8 mouse cellular contexts compared by ENCODE assay signal in the genomic region with DNA sequence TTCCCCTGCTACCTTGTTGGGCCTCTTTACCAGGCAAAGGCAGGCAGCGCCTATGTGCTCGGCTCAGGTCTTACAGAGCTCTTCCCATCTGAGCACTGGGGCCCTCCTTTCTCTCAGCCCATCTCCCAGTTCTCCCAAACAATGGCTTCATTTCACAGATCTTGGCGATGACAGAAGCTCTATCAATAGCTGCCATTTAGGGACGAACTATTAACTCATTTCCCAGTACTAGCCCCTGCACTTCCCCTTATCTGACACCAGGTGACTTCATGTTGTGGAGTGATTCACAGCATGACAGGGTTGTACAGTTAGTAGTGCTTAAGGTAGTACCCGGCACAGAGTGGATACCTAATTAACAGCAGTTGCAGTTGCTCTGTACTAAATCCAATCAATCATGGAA. TPM values are rescaled to one million over a fixed set of nuclear protein-coding genes. Genes with fewer than 3 reads are reported as not detected.
DNase-seq lines count a peak whose midpoint lies in the region; ATAC-seq and TF ChIP-seq lines count a peak whose summit lies in the region.

A gene (minus strand): TSS at position 56 of the 400 bp plus-strand sequence.

- WGBS in heart, embryonic 14.5 days = 28% methylated on average over 5 of the region's 5 CpGs
- WGBS in liver, embryonic 16.5 days (ENCODE audit: insufficient replicate concordance) = 52% methylated on average over 5 of the region's 5 CpGs

- no peaks in the 10 kb centered on the region for H3K9me3 ChIP-seq in heart, embryonic 14.5 days (ENCODE audit: control insufficient read depth, low read length)
- no peaks in the 10 kb centered on the region for H3K9me3 ChIP-seq in G1E (replicated peaks)
- H3K9me3 ChIP-seq in liver, embryonic 16.5 days (replicated peaks; ENCODE audit: control insufficient read depth, low read length) = no peaks in the 10 kb centered on the region

- ATAC-seq in heart, embryonic 14.5 days (ENCODE audit: insufficient number of reproducible peaks, insufficient read depth, low FRiP score, low read depth) = no peak
- ATAC-seq in G1E (ENCODE audit: extremely low read depth, insufficient number of reproducible peaks, low FRiP score, poor library complexity, severe bottlenecking) = peak; percentile 48; the same call in 1 of the 2 replicates
- ATAC-seq in granulocyte monocyte progenitor cell, adult 5-6 weeks (replicated peaks; ENCODE audit: poor library complexity, severe bottlenecking) = 0 out of 2 replicates have a peak, but pooled peaks have one; percentile 28
- no peak for ATAC-seq in liver, embryonic 16.5 days (ENCODE audit: low read depth)

- H3K27me3 ChIP-seq in heart, embryonic 14.5 days (ENCODE audit: control insufficient read depth, insufficient read depth, low read length) = no peaks in the 10 kb centered on the region
- H3K27me3 ChIP-seq in G1E (ENCODE audit: insufficient read depth, low read length) = peaks cover 46% of the 10 kb centered on the region
- H3K27me3 ChIP-seq in liver, embryonic 16.5 days (ENCODE audit: control insufficient read depth, insufficient read depth, low read depth, low read length) = peaks cover 4% of the 10 kb centered on the region; the same call in 1 of the 2 replicates

- no peak for DNase-seq in heart, postnatal 4 days
- no peak for DNase-seq in G1E (ENCODE audit: low spot score)
- no peak for DNase-seq in urinary bladder, postnatal 10 days (ENCODE audit: low spot score)
- no peak for DNase-seq in urinary bladder, postnatal 25 days (ENCODE audit: low spot score)
- DNase-seq in gastrocnemius, adult 8-10 months (ENCODE audit: low spot score in 2 of 2) = no peak

- peak within 1 kb of the TSS; percentile 82 for H3K4me2 ChIP-seq in heart, embryonic 14.5 days (ENCODE audit: low read length)
- H3K4me2 ChIP-seq in liver, embryonic 16.5 days (ENCODE audit: low read depth, low read length) = peak within 1 kb of the TSS; percentile 93; the same call in 1 of the 2 replicates

- peak within 1 kb of the TSS; percentile 35 to 85 for H3K27ac ChIP-seq in heart, embryonic 14.5 days (replicated peaks in 1 of 2; ENCODE audit: control insufficient read depth in 1 of 2, insufficient read depth in 1 of 2, low read depth in 2 of 2, low read length in 2 of 2)
- no peak within 1 kb of the TSS for H3K27ac ChIP-seq in liver, embryonic 16.5 days (ENCODE audit: low read length)

- 0 out of 2 replicates have a peak, but pooled peaks have one; percentile 19 for TF ChIP-seq CTCF in G1E (IDR thresholded peaks at IDR 0.05; ENCODE audit: low read depth, low read length)

- H3K4me1 ChIP-seq in heart, embryonic 14.5 days (ENCODE audit: control insufficient read depth in 2 of 2, insufficient read depth in 2 of 2, low read length in 2 of 2) = peaks cover 9 to 26% of the 10 kb centered on the region in 2 experiments
- peaks cover 31% of the 10 kb centered on the region for H3K4me1 ChIP-seq in G1E (ENCODE audit: insufficient read depth, low read depth, low read length)
- peaks cover 9% of the 10 kb centered on the region for H3K4me1 ChIP-seq in liver, embryonic 16.5 days (ENCODE audit: control insufficient read depth, low read depth, low read length)

- H3K9ac ChIP-seq in heart, embryonic 14.5 days (ENCODE audit: low read length) = peak within 1 kb of the TSS; percentile 88
- no peak within 1 kb of the TSS for H3K9ac ChIP-seq in liver, embryonic 16.5 days (ENCODE audit: low read depth, low read length)

- peak within 1 kb of the TSS; percentile 68 to 71 for H3K4me3 ChIP-seq in heart, embryonic 14.5 days (ENCODE audit: control insufficient read depth in 1 of 2, insufficient read depth in 1 of 2, low read depth in 1 of 2, low read length in 2 of 2)
- peak within 1 kb of the TSS; percentile 76 for H3K4me3 ChIP-seq in G1E (ENCODE audit: low read depth, low read length)
- H3K4me3 ChIP-seq in liver, embryonic 16.5 days (ENCODE audit: low read depth, low read length) = no peak within 1 kb of the TSS; the same call in 1 of the 2 replicates

- no peaks in the 10 kb centered on the region for H3K36me3 ChIP-seq in heart, embryonic 14.5 days (ENCODE audit: control insufficient read depth, insufficient read depth, low read length)
- H3K36me3 ChIP-seq in G1E (replicated peaks) = no peaks in the 10 kb centered on the region
- no peaks in the 10 kb centered on the region for H3K36me3 ChIP-seq in liver, embryonic 16.5 days (ENCODE audit: control insufficient read depth, insufficient read depth)

RNA-seq across cellular contexts. Expression of the gene that starts here (rescaled TPM):
- 2.4 and 2.5 TPM in 2 replicates for polyA plus RNA-seq in heart, embryonic 14.5 days (2014; fragmentation: Nextera tagmentation; extraction: Ambion mirVana)
- 1 to 10 TPM; 4.6 to 4.9 TPM for total RNA-seq in heart, postnatal 4 days (2021)
- total RNA-seq in G1E (2014; fragmentation: Nextera tagmentation) (not detected in 2 replicates), G1E (2017) (0.05 and 0.06 TPM in 2 replicates)
- 0.01 TPM in 1 of 2 replicates, not detected in the other for polyA plus RNA-seq in G1E (2012)
- total RNA-seq in granulocyte monocyte progenitor cell, adult 5-6 weeks (2014; fragmentation: Nextera tagmentation) = not detected in 2 replicates
- not detected in 2 replicates for total RNA-seq in granulocyte monocyte progenitor cell, adult 5-6 weeks (2017)
- polyA plus RNA-seq in liver, embryonic 16.5 days (2015; fragmentation: Nextera tagmentation; extraction: Ambion mirVana) = 0.12 and 0.19 TPM in 2 replicates
- under 1 TPM; 0.21 to 0.72 (median 0.31) TPM for total RNA-seq in gastrocnemius, adult 8-10 months (2022)

Comparison
In these comparisons a context has a peak if more than half of its experiments do, and no peak if none do; other contexts are left out.
1. Peak in ATAC-seq and H3K4me3 ChIP-seq in G1E; RNA of the gene not detected or under 1 TPM.
2. Peak in ATAC-seq in granulocyte monocyte progenitor cell, adult 5-6 weeks; RNA of the gene not detected or under 1 TPM.